Mouse (Mus musculus) bone marrow, adult 2 months (tissue): ENCODE measurements around the gene Pdzd7. TPM values are rescaled to one million over a fixed set of nuclear protein-coding genes. Genes with fewer than 3 reads are reported as not detected.

Source experiments
- H3K27ac ChIP-seq: fragments of 200-500 bp; 2 replicates; pipeline ENCODE4 v1.5.1; 2012; ENCODE audit warnings: low read depth, mild to moderate bottlenecking, control low read depth, inconsistent platforms, low read length; ENCODE audit not compliant: control insufficient read depth, poor library complexity, insufficient read depth
- H3K4me1 ChIP-seq: fragments of 200-500 bp; 2 replicates; pipeline ENCODE4 v1.6.1; 2011; ENCODE audit warnings: low read length; ENCODE audit not compliant: control insufficient read depth, insufficient read depth
- H3K4me3 ChIP-seq: fragments of 200-500 bp; replicated peaks from 2 replicates; pipeline ENCODE3; 2011; ENCODE audit warnings: mild to moderate bottlenecking, low read depth, low read length, control low read depth; ENCODE audit not compliant: control insufficient read depth
- CTCF ChIP-seq: fragments of 200-500 bp; IDR thresholded peaks from 2 replicates; pipeline ENCODE4 v1.5.1; 2011; ENCODE audit warnings: low read length, control low read depth; ENCODE audit not compliant: control insufficient read depth, insufficient read depth
- POLR2A ChIP-seq: fragments of 200-500 bp; IDR thresholded peaks from 2 replicates; pipeline ENCODE4 v1.6.1; 2011; ENCODE audit warnings: low read depth, mild to moderate bottlenecking, control low read depth, low read length, borderline replicate concordance; ENCODE audit not compliant: control insufficient read depth
- WGBS: fragments of 180-500 bp; shearing (Covaris S2); methylation state at CpG from one replicate; pipeline ENCODE4 v1.1.7; 2018; 5-methylcytosine and 5-hydroxymethylcytosine counted together
- polyA plus RNA-seq: library from polyadenylated mRNA; stranded (reverse); fragments of >200 nt; gene quantifications from 2 replicates; pipeline ENCODE4 v1.2.4, GENCODE M21; 2011; ENCODE audit warnings: low replicate concordance; ENCODE audit not compliant: missing spikeins, insufficient read depth, insufficient read length

Pdzd7 gene
- polyA plus RNA-seq, 1 experiment: not detected

- no peak overlapping the region for H3K27ac ChIP-seq
- WGBS: 67% methylated on average over 9 of the region's 9 CpGs
- H3K4me1 ChIP-seq: no peaks in the 10 kb centered on the region
- H3K4me3 ChIP-seq: no peak overlapping the region
- TF ChIP-seq POLR2A (no peak), CTCF (no peak)
Measured at GRCm38 (mm10) chr19:45029571-45029970, 15.9 kb downstream of the Pdzd7 start.

GRCm38 (mm10) chr19:45028746-45029145, 16.8 kb downstream of the Pdzd7 start:
- no peak overlapping the region for H3K4me3 ChIP-seq
- no peaks in the 10 kb centered on the region for H3K4me1 ChIP-seq
- TF ChIP-seq POLR2A: no peak
- TF ChIP-seq CTCF: no peak
- no peak overlapping the region for H3K27ac ChIP-seq
- 83% methylated on average over 19 of the region's 19 CpGs for WGBS

- whole genome bisulfite sequencing: 89% methylated on average over 6 of the region's 6 CpGs
- TF ChIP-seq CTCF: no peak
- no peak for TF ChIP-seq POLR2A
- Histone ChIP-seq H3K4me1 (no peaks in the 10 kb centered on the region), H3K4me3 (no peak overlapping the region), H3K27ac (no peak overlapping the region)
Measured at GRCm38 (mm10) chr19:45027848-45028247, 17.7 kb downstream of the Pdzd7 start.

GRCm38 (mm10) chr19:45026958-45027670, 18.4 kb downstream of the Pdzd7 start:
- no peaks in the 10 kb centered on the region for H3K4me1 ChIP-seq
- H3K27ac ChIP-seq: no peak overlapping the region
- H3K4me3 ChIP-seq: no peak overlapping the region
- TF ChIP-seq CTCF (no peak), POLR2A (no peak)
- WGBS: 79% methylated on average over 6 of the region's 6 CpGs

GRCm38 (mm10) chr19:45025937-45026568, 19.5 kb downstream of the Pdzd7 start:
- Histone ChIP-seq H3K27ac (no peak overlapping the region), H3K4me1 (no peaks in the 10 kb centered on the region), H3K4me3 (no peak overlapping the region)
- 93% methylated on average over 37 of the region's 37 CpGs for WGBS
- no peak for TF ChIP-seq POLR2A
- TF ChIP-seq CTCF: no peak

GRCm38 (mm10) chr19:45024775-45025174, 20.7 kb downstream of the Pdzd7 start:
- no peak overlapping the region for H3K4me3 ChIP-seq
- 91% methylated on average over 20 of the region's 20 CpGs for WGBS
- H3K4me1 ChIP-seq: no peaks in the 10 kb centered on the region
- no peak overlapping the region for H3K27ac ChIP-seq
- TF ChIP-seq POLR2A: no peak
- no peak for TF ChIP-seq CTCF

GRCm38 (mm10) chr19:45023993-45024392, 21.5 kb downstream of the Pdzd7 start:
- WGBS: 83% methylated on average over 11 of the region's 11 CpGs
- Histone ChIP-seq H3K27ac (no peak overlapping the region), H3K4me3 (no peak overlapping the region), H3K4me1 (no peaks in the 10 kb centered on the region)
- TF ChIP-seq POLR2A (no peak), CTCF (no peak)

GRCm38 (mm10) chr19:45021362-45021761, 24.2 kb downstream of the Pdzd7 start:
- Histone ChIP-seq H3K27ac (no peak overlapping the region), H3K4me3 (no peak overlapping the region), H3K4me1 (peaks cover 2% of the 10 kb centered on the region)
- TF ChIP-seq CTCF (no peak), POLR2A (no peak)
- 91% methylated on average over 15 of the region's 15 CpGs for WGBS
